Mouse (Mus musculus): ENCODE results near the gene Vmn1r231. TPM values are rescaled to one million over a fixed set of nuclear protein-coding genes. Genes with fewer than 3 reads are reported as not detected.

Gene Vmn1r231
- total RNA-seq (2022), result not detected

- no peak for DNase-seq (ENCODE audit: low spot score in 2 of 2)
Measured at GRCm38 (mm10) chr17:20904991-20905390, at the start of gene Vmn1r231. Gene Vmn1r231, minus strand, starts transcription at chr17:20905091.

DNA sequence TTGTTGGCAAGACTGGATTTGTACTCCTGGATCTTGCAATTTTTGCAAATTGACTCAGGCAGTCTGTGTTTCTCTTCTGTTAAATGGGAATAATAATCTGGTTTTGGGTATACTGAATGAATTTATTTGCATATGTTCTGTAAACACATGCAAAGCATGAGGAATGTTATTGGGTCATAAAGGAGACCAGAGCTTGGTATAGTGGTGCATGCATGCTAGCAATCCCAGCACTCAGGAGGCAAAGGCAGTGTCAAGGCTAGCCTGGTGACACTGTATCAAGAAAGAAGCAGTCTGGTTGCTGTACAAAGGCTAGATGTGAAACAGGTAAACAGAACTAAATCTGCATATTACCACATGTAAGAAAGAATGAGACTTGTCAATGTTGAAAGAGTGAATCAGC is 41.7 kb upstream of the Vmn1r231 start:
- no peak for DNase-seq (ENCODE audit: low spot score in 2 of 2)

- no peak for DNase-seq (ENCODE audit: low spot score in 2 of 2)
Measured at GRCm38 (mm10) chr17:20946026-20946565, 41.2 kb upstream of the Vmn1r231 start.

- peak; percentile 98 to 99 for DNase-seq (ENCODE audit: low spot score in 2 of 2)
Measured at GRCm38 (mm10) chr17:20944985-20945891, 40.3 kb upstream of the Vmn1r231 start, which contains the start of gene Ppp2r1a. Gene Ppp2r1a, plus strand, starts transcription at chr17:20945311.

- DNase-seq (ENCODE audit: low spot score in 2 of 2), result no peak
Measured at GRCm38 (mm10) chr17:20944226-20944625, 39.3 kb upstream of the Vmn1r231 start.

- no peak for DNase-seq (ENCODE audit: low spot score in 2 of 2)
Measured at GRCm38 (mm10) chr17:20919614-20920013, 14.7 kb upstream of the Vmn1r231 start, which contains the start of gene Vmn1r232. Gene Vmn1r232, minus strand, starts transcription at chr17:20919714.

GRCm38 (mm10) chr17:20840144-20840543 is 64.7 kb downstream of the Vmn1r231 start, which contains the start of gene Vmn1r230:
Gene Vmn1r230, plus strand, starts transcription at chr17:20840444.
- DNase-seq (ENCODE audit: low spot score in 2 of 2), result no peak

Other genes starting within 250 kb of the Vmn1r231 start
- gene Vmn1r226, start 222.2 kb downstream of the Vmn1r231 start, total RNA-seq (2022), result not detected
- not detected for gene Vmn1r227, start 175.2 kb downstream of the Vmn1r231 start, total RNA-seq (2022)
- not detected for gene Vmn1r228, start 118.9 kb downstream of the Vmn1r231 start, total RNA-seq (2022)
- gene Vmn1r229, start 93.5 kb downstream of the Vmn1r231 start, total RNA-seq (2022), result not detected
- gene Vmn1r230, start 64.6 kb downstream of the Vmn1r231 start, total RNA-seq (2022), result not detected
- gene Vmn1r232, start 14.6 kb upstream of the Vmn1r231 start, total RNA-seq (2022), result not detected
- 100 to 1,000 TPM in 1 of 4 experiments, 10 to 100 TPM in 3; 79.4 to 102 (median 85.5) TPM for gene Ppp2r1a, start 40.2 kb upstream of the Vmn1r231 start, total RNA-seq (2022)
- gene Vmn1r233, start 91.4 kb upstream of the Vmn1r231 start, total RNA-seq (2022), result not detected
- gene Zfp160, start 103.8 kb upstream of the Vmn1r231 start, total RNA-seq (2022), result 1 to 10 TPM; 4.5 to 7.3 (median 5.5) TPM